Mouse (Mus musculus) Muller cell, postnatal 12 days (primary cell): ENCODE measurements around the gene S1pr1.

Experiments used
- DNase-seq: peaks from one replicate; pipeline ENCODE4 v3.0.0-alpha.2; 2015; ENCODE audit errors: inconsistent ontology term

Gene S1pr1

DNA sequence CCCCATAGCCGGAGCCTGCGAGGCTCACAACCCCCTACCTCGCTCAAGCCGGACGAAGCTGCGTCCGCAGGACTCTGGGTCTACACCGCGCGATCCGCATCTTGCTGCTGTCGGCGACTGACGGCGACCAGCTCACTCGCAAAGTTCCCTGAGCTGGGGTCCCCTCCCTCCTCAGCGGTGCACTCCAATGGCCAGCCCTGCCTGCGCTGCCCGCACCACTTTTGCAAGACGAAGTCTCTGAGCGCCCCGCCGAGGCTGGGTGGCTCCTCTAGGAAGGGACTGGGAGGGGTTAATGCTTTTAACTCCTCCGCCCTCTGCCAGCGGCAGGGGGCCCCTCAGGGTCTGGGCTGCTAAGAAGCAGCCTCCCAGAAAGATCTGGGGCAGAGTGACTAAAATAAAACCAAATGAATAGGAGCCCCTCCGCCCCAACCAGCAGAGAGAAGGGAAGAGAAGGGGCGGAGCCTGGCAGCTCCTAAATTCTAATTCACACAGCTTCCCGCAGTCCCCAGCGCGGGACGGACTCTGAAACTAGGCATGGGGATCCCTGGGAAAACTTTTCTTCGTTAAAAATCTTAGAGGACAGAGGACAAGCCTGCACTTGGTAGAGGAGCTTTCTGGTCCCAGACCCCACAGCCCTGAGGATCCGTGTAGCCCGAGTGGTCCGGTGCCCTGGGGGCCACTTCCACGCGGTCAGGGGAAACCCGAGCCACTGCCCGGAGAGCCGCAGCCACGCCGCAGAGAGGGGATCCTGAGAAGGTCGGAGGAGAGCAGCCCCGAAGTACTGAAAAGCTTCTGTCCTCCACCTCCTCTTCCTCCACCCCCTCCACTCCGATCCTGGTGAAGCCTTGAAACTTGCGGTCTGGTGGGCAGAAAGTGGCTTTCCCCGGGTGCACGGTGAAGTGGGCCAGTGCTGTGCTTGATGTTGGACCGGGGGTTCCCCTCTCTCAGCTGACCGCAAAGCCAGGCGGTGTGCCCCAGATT, at the start of gene S1pr1:
S1pr1 (minus strand) TSS at position 402 of the 981 bp plus-strand sequence.
- peak; percentile 88 for DNase-seq

DNA sequence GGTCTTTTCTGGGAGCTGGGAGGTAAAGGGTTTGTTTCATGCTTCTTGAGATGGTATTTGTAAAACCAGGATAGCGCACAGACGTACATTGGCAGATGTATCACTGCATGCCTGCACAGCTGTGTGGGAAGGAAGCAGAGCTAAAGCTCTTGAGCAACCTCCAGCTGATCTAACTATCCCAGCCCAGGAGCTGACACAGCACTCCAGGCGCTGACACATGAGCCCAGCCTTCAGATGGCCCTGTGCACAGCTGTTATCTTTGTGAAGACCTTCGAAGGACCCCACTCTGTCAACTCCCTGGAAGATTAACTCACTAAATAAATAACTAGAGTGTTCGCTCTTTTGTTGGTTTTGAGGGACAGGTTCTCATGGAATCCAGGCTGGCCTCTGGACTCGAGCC, 48.4 kb upstream of the S1pr1 start:
- no peak for DNase-seq

DNA sequence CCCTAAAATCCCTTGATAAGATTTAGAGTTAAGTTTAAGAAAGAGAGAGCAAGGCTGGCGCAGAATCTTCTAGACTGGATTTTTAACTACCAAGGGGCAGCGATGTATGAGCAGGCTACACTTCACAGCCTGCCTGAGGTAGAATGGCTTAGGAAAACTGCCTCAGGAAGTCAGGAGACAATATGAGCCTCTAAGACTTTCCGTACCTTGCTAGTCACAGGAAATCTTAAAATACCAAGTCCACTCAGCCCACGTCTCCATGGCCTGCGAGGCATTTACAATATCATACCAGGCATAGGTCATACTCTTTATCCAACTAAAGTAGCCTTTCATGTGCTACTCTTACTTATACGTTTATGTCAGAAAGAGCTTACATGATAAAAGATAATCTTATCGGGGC, 48.0 kb upstream of the S1pr1 start:
- DNase-seq = no peak

DNA sequence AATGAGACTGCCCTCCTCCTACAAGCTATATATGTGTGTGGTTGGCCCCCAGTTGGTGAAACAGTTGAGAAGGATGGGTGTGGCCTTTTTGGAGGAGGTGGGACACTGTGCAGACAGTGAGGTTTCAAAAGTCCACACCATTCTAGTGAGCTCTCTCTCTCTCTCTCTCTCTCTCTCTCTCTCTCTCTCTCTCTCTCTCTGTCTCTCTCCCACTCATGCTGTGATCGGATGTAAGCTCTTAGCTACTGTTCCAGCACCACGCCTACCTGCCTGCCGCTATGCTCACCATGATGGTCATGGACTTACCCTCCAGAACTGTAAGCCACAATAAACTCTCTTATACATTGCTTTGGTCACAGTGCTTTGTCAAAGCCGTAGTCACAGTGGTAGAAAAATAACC, 44.8 kb upstream of the S1pr1 start:
- DNase-seq = no peak

DNA sequence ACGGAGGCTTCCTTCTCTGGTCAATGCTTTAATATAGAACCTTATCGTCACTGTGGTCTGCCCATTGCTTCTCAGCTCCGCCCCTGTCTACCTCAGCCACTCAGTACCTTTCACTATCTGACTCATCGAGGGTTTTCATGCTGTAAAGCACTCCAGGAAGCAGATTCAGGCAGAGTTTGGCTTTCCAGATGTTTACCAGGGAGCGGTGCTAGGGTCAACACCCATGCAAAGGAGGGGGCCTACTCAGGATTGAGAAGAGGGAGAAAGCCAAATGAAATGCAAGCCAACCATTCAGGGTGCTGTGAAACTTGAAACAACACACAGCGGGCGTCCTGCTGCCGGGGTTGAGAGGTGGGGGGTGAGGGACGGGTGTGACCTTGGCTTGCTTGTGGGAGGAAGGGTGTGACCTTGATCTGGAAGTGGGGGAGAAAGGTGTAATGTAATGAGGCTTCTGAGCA, 43.6 kb upstream of the S1pr1 start:
- DNase-seq = no peak

DNA sequence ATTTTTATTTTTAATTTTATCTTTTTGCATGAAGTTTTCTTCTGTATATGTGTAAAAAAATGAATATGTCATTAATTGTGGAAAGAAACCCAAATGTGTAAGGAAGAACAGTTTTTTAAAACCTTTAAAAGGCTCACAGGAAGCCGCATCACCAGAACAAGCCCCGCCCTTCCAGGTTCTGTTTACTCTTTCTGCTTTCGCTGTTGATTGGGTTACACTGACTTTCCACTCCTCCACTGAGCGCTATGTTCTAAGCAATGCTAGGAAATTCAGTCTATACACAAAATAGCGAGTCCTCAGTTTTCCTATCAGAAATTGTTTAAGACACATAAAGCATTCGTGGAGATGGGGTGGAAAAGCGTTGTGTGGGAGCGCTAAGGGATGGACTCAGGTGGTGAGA, 39.6 kb upstream of the S1pr1 start:
- no peak for DNase-seq

DNA sequence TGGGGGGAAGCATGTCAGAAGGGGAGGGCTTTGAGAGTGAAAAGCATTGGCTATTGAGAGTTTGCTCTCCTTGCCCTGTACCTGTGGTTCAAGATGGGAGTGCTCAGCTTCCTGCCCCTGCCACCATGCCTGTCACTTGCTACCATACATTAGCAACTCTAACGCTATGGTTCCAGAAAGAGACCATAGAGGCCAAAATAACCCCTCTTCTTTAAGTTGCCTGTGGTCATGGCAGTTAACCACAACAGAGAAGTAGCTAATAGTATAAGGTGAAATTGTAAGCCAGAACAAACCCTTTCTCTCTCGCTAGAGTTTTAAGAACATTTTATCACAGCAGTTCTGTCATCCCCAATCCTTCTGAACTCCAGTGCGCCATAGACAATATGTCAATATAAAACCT, 35.5 kb upstream of the S1pr1 start:
- no peak for DNase-seq

DNA sequence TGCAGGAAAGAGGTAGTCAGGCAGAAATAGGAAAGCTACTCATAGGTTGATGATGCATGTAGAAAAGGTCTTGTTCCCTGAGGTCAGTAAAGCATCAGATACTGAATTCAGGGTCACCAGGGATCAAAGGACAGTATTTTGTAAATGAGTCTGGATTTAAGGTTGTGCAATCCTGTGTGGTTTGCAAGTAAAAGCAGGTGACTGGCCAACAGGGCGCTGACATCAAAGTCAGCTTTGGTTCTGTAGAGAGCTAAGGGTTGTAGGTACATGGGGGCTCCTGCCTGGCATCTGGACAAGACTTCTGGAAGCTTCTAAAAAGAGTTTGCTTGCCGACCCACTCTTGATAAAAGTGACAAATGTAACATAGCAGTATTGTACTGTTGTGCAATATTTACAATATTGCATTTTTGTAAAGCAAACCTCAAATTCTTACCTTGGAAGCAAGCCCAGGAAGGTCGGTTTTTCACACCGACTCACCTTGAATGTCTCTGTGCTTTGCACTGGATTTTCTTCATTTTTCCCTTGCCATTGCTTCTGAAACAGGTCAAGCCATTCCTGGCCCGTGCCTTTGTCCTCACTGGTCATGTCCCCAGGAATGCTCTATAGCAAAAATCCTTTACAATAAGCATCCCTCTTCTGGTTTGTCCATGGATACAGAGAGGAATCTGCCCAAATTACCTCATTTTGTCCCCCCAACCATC, 33.6 kb upstream of the S1pr1 start:
- DNase-seq = no peak

DNA sequence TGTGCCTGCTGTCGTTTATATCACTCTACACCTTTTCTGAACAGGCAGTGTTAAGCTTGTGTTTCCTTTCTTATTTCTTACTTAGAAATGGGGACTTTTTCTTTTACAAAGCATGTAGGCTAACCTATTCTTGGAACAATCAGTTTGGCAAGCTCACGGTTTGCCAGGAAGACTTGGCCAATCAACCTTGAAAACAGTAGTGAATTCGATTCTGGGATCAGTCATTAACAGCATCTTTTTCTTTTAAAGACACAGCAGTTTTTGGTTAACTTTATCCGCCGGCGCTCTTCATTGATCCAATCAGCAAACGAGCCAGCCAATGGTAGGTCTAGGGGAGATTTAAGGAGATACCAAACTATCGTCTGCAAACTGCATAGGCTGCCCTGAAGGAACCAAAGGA, 31.6 kb upstream of the S1pr1 start:
- DNase-seq = no peak

DNA sequence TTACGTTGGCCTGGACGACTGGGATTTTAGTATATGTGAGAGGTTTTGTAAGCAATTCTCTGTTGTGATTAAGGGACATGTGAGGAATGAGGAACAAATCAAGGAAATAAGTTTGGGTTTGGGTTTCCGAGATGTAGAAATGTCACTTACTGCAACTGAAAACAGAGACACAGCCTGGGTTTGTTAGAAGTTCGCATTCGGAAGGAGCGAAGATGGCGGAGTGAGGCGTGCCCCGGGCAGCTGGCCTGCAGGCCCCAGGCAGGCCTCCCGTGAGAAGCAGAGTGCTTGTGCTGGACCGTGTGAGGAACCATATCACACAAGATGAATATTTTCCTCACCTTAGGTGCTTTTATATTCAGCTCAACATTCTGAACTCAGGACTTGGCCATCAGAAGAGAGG, 30.2 kb upstream of the S1pr1 start:
- DNase-seq = no peak

DNA sequence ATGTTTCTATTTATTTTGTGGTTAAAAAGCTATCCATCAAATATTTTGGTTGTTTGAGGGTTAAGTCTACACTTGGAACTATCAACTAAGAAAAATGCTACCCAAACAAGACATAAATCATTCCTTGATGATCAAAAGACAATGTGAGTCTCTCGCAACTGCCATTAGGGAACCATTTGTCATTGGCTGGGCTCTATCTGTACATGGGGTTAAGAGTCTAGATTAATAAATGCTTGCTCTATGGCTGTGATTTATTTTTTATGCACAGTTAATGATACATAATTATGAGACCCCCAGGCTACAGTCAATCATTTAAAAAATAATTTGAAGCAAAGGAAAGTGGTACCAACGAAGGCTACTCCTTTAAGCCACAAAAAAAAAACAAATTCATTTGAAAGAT, 23.7 kb upstream of the S1pr1 start:
- no peak for DNase-seq

DNA sequence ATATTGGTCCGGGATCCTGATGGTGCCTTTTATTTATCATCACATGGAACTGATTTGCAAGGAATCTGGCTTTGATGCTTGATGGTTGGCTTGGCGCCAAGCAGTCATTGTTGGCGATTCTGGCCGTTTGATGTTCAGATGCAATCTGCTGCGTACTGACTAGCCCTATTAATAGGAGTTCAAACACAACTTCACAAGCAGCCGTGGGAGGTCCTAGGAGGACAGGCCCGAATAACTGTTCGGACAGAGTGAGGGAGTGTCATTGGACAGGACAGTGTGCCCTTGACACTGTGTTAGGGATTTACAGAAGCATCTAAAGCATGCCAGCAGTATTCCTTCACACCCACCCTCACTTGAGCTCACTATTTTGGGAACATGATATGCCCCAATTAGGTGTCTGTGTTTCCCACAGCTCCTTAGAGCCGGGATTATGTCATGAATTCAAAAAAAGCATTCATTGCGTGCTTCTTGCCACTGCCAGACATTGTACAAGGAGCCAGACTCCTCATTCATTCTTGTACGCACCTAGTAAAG, 23.0 kb upstream of the S1pr1 start:
- DNase-seq = peak; percentile 64

DNA sequence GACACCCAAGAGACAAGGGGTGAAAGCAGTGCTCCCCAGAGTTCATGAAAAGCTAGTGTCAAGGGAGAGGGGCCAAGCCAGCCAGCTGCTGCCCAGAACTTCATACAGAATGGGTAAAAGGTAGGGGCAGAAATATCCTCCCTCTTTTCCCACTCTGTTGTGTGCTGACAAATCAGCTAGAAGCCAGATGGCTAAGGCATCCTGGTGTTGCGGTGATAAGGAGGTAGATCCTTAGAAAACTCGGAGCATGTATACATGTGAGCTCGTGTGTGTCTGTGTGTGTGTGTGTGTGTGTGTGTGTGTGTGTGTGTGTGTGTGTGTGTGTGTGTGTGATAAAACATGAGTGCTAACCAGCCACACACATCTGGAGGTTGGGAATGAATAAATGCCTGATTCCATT, 20.7 kb upstream of the S1pr1 start:
- DNase-seq = no peak

DNA sequence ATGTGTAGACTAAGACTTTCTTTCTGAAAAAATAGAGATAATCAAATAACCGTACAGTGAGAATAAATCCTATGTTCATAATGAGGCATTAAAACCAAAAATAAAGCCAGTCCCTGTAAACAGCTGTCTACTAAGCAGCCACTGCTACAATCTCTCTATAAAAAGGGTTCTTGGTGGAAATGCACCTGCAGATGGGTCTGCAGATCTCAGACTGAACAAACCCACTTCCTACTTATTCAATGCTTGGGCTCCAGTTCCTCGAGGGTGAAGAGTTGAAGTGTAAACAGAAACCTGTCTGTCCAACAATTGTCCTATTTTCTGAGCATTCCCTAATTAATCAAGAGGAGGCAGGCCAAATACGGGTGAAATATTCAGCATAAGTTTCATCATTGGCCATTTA, 20.0 kb upstream of the S1pr1 start:
- no peak for DNase-seq

DNA sequence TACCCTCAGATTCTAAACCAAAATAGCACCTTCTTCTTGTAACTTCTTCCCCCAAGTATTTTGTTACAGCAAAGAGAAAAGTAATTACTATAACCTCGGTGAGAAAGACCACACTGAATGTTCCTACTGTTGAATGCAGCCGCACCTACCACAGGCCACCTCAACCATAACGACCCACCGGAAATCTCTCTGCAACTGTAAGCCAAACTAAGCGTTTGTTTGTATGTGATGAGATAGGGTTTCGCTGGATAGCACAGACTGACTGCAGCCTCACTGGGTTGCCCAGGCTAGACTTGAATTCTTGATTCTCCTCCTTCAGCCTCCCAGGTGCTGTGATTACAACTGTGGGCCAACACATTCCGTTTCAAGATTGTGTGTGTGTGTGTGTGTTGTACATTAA, 15.5 kb upstream of the S1pr1 start:
- no peak for DNase-seq

DNA sequence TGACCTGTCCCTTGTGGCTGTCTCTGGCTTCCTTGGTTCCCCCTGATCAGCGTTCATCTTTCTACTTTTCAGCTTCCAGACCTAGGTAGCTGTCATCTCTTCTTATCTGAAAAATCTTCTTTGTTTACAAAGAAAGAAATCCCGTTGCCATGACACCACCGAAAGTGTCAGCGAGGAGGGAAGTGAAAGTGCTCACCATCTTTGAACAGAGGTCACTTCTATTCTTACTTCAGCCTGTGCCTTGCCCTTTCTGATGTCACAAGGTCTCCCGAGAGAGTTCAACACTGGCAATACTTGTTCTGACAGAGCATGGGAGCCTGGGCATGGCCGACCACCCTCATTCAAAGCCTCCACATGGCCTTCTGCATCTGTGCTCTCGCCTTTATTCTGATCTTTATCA, 14.3 kb upstream of the S1pr1 start:
- DNase-seq = no peak

DNA sequence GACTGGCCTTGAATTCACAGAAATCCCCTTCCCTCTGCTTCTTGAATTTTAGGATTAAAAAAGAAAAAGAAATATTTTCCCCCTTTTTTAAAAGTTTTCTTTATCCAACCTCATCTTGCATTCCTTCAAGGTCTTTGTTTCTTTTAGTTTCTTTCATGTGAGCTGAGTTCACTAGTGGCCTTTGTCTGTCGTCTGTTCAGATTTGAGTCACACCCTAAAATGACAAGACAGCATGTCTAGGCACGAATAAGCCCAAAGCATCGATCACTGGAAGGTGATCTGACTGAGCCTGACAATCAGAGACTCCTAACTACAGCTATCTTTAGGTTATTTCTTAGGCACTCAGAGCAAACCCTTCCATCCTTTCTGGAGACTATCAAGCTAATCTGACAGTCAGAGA, 13.3 kb upstream of the S1pr1 start:
- no peak for DNase-seq

DNA sequence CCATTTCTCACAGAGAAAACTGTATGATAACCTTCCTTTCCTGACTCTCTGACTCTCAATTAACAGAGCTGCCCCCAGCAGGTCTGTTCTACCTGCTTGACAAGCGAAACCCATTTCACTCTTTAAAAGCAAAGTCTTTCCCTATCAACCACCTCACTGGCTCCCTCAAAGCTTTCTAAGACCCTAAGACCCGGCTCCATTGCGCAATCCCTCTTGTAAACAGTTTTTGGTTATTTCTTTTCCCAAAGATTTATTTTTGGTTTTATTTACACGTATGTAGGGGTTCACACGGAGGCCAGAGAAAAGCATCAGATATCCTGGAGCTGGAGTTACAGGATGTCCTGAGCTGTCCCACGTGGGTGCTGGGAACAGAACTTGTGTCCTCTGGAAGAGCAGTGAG, 4.0 kb upstream of the S1pr1 start:
- no peak for DNase-seq

DNA sequence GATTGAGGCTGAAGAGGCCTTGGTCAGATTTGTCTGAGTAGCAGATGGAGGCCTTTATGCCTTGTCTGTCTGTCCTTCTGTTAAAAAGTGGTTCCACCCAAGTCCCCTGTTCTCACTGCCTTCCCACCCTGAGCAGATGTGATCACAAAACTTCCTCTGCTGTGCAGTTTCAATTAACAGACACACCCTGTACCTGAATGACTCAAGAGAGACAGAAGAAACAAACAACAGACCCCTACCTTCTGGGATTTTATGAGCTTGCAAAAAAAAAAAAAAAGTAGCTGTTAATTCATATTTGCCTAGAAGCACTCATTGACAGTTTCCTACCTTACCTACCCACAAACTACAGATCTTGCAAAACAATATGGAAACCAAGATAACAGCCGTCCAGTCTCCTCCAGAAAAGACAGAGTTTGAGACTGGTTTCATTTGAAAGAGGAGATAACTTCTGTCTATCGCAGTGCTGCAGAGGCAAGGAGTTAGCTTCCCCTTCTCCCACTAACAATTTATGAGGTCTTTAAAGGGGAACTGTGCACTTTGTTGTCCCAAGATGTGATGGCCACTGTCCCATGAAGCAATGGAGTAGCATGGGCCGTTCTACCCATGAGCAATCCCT, 1.1 kb upstream of the S1pr1 start:
- DNase-seq = no peak

DNA sequence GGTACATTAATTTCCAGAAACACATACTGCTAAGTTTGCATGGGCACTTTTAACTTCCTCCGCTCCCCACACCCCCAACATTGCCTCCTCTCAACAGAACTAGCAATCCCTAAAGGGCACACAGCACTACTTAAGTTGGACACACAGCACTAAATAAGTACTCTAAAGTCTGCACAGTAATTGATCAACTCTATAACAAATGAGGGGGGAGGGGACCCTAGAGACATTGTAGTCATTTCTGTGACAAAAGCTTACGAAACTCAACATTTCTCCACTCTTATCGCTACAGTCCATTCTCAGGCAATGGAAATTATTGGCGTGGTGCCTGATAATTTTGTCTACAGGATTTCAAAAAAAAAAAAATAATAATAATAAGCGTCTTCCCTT, 830 bp downstream of the S1pr1 start:
- DNase-seq = peak; percentile 57

DNA sequence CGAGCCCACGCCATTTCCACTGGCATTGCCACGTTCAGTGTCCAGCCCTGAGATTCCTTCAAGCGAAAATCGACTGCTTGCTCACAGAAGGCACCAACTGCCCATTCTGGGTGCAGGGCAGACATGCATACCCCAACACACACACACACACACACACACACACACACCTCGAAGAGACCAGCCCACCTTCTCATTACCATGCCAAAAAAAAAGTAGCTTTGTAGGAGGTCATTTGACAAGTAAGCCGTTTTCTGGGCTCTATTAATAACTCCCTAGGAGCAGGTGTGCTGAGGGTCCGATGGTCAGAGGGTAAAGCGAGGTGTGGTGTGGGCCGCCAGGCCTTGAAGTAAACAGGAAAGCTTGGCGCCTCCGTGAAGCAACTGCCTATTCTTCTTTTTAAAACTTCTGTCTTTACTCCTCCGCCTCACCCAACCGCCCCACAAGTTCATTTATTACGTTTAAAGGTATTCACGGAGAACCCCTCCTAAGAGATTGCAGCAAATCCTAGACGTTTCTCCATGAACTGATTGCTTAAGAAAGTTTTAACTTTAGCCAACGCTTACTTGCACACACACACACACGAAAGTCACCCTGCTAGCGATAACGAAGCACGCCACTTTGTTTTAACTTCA, 1.3 kb downstream of the S1pr1 start:
- peak; percentile 40 for DNase-seq

DNA sequence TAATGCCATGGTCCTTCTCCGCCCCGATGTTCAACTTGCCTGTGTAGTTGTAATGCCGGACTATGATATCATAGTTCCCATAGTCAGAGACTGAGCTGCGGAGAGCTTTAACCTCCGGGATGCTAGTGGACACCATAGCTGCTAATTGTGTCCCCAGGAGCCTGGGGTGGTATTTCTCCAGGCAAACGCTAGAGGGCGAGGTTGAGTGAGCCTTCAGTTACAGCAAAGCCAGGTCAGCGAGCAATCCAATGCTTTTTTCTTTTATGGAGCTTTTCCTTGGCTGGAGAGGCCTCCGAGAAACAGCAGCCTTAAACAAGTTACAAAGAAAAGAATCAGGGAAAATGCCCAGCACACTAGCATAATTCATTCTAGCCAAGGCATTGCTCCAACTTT, 2.1 kb downstream of the S1pr1 start:
- DNase-seq = peak; percentile 73
